Mouse (Mus musculus) olfactory bulb, adult 2 months (tissue): ENCODE data around the gene Ncf2.

ENCODE experiments used
- CTCF ChIP-seq: fragments of 200-500 bp; IDR thresholded peaks from 2 replicates; pipeline ENCODE4 v1.5.1; 2012; ENCODE audit warnings: low read depth, mild to moderate bottlenecking, low read length, moderate library complexity; ENCODE audit not compliant: insufficient read depth
- POLR2A ChIP-seq: fragments of 200-500 bp; IDR thresholded peaks from 2 replicates; pipeline ENCODE4 v1.6.1; 2012; ENCODE audit warnings: mild to moderate bottlenecking, low read depth, low read length, moderate library complexity; ENCODE audit not compliant: insufficient read depth

DNA sequence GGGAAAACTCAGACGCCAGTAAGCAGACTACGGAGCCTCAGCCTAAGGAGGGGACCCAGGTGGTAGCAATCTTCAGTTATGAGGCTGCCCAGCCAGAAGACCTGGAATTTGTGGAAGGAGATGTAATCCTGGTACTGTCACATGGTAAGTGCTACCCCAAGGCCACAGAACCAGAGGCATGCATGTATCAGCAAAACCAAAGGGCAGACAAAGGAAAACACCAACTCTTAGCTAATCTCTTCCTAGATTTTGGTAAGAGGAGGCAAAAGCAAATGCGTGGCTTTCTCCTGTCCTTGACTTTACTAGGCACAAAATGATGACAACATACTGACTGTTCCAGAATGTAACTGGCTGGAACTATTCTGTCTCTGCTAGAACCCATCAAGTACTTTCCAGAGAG lies 35.1 kb downstream of the Ncf2 start:
- TF ChIP-seq POLR2A (no peak), CTCF (no peak)
